Mouse (Mus musculus) stomach, embryonic 15.5 days (tissue): ENCODE measurements around the gene Hmx1. TPM values are rescaled to one million over a fixed set of nuclear protein-coding genes. Genes with fewer than 3 reads are reported as not detected.

Experiments used
- ATAC-seq: fragments of 200-750 bp; cut with Nextera tagmentation; 2 replicates; pipeline ENCODE4 v1.8.0; 2017; ENCODE audit warnings: low read depth, moderate number of reproducible peaks, moderate TSS enrichment; ENCODE audit not compliant: insufficient read depth, low FRiP score
- H3K27ac ChIP-seq: fragments of 300-500 bp; sonication (generic); 2 replicates; pipeline ENCODE4 v1.5.1; 2015; ENCODE audit warnings: mild to moderate bottlenecking, inconsistent platforms
- H3K27me3 ChIP-seq: fragments of 300-500 bp; sonication (generic); replicated peaks from 2 replicates; pipeline ENCODE4 v1.6.1; 2015; ENCODE audit warnings: inconsistent platforms
- H3K36me3 ChIP-seq: fragments of 300-500 bp; sonication (generic); 2 replicates; pipeline ENCODE4 v1.6.1; 2015; ENCODE audit warnings: inconsistent platforms
- H3K4me1 ChIP-seq: fragments of 300-500 bp; sonication (generic); 2 replicates; pipeline ENCODE4 v1.6.1; 2015; ENCODE audit warnings: inconsistent platforms
- H3K4me2 ChIP-seq: fragments of 300-500 bp; sonication (generic); 2 replicates; pipeline ENCODE4 v1.6.1; 2015; ENCODE audit warnings: mild to moderate bottlenecking, inconsistent platforms
- H3K4me3 ChIP-seq: fragments of 300-500 bp; sonication (generic); replicated peaks from 2 replicates; pipeline ENCODE4 v1.5.1; 2015; ENCODE audit warnings: inconsistent platforms
- H3K9ac ChIP-seq: fragments of 300-500 bp; sonication (generic); 2 replicates; pipeline ENCODE4 v1.6.1; 2015; ENCODE audit warnings: inconsistent platforms
- H3K9me3 ChIP-seq: fragments of 300-500 bp; sonication (generic); 2 replicates; pipeline ENCODE4 v1.6.1; 2016; ENCODE audit warnings: inconsistent platforms
- WGBS: fragments of 180-500 bp; shearing (Covaris S2); methylation state at CpG from one replicate; pipeline ENCODE4 v1.1.7; 2015; 5-methylcytosine and 5-hydroxymethylcytosine counted together
- polyA plus RNA-seq: library from polyadenylated mRNA; unstranded; fragments of >200 nt; fragmentation: Nextera tagmentation; extraction: Ambion mirVana; gene quantifications from 2 replicates; pipeline ENCODE4 v1.2.1, GENCODE M21; 2015

The Hmx1 gene
- polyA plus RNA-seq, 1 experiment from 2014 or later = 0.36 TPM

DNA sequence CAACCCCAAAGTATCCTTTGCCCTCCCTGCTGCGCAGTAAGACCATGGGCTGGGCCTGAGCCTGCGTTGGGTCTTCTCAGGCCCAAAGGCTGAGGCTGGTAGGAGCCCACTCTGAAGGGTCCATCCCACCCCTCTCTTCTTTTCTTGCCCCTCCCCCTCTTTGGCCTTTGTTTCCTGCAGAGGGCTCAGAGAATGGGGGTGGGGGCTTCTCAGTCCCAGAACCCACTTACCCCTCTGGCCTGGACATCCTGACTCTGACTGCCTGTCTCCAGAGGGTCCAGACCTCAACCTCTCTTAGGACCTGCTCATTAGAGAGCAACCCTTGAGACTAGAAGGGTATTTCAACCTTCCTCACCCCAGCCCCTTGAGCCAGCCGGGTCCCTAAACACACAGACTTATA, 1.0 kb downstream of the Hmx1 start:
- H3K36me3 ChIP-seq = no peaks in the 10 kb centered on the region
- no peak overlapping the region for H3K4me3 ChIP-seq
- no peaks in the 10 kb centered on the region for H3K9me3 ChIP-seq
- ATAC-seq = no peak
- H3K27ac ChIP-seq = no peak overlapping the region
- WGBS = 20% methylated on average over 3 of the region's 3 CpGs
- peaks cover 100% of the 10 kb centered on the region for H3K27me3 ChIP-seq
- no peak overlapping the region for H3K4me2 ChIP-seq
- H3K9ac ChIP-seq = no peak overlapping the region
- H3K4me1 ChIP-seq = peaks cover 23% of the 10 kb centered on the region

DNA sequence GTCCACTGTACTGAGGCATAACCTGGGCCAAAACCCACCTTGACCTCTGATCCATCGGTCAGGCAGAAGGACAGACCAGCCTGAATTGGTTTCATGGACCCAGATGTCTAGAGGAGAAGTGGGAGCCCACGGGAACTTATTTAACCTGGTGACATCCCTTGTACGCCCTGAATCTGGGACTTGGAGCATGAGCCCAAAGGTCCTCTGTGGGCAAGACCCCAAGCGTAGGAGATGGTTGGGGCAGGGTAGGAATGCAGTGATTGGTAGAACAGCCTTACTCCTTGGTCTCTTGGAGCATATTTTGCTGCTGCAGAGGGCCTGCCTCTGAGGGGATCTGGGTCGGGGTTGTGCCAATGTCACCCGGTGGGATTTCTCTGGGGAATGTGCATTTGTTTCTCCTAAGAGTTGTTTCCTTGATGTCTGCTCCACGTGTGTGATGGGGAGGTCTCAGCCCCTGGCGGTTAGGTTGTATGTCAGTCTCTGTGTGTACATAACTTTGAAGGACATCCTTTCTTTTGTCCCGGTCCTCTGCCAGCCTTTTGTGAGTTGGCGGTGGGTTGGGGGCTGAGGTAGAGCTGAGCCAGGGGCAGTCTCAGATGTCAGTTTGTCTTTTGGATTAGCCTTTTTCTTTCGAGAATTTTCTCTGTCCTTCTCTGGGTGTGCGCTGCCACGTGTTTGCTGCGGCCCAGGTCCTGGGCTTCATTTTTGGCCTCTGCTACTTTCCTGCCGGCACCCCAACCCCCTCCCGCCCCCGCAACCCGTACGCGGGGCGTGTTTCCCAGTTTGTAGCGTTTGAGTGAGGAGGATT, 2.1 kb downstream of the Hmx1 start:
- 3% methylated on average over 22 of the region's 22 CpGs for WGBS
- Histone ChIP-seq H3K9ac (no peak overlapping the region), H3K4me1 (peaks cover 23% of the 10 kb centered on the region), H3K27me3 (peaks cover 100% of the 10 kb centered on the region), H3K4me3 (peak overlapping the region; percentile 32), H3K36me3 (no peaks in the 10 kb centered on the region), H3K9me3 (no peaks in the 10 kb centered on the region), H3K4me2 (peak overlapping the region; percentile 62), H3K27ac (no peak overlapping the region)
- ATAC-seq = no peak

DNA sequence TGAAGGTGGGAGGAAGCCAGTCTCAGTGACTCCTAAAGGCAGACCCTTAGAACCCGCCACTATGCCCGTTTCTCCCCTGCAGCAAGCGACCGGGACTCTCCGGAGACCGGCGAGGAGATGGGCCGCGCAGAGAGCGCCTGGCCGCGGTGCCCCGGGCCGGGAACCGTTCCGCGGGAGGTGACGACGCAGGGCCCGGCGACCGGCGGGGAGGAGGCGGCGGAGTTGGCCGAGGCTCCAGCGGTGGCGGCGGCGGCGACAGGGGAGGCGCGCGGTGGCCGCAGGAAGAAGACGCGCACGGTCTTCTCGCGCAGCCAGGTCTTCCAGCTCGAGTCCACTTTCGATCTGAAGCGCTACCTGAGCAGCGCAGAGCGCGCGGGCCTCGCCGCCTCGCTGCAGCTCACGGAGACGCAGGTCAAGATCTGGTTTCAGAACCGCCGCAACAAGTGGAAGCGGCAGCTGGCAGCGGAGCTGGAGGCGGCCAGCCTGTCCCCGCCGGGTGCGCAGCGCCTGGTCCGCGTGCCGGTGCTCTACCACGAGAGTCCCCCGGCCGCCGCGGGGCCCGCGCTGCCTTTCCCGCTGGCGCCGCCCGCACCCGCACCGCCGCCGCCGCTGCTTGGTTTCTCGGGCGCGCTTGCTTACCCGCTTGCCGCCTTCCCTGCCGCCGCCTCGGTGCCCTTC, 2.9 kb downstream of the Hmx1 start:
- H3K4me2 ChIP-seq = peak overlapping the region; percentile 62
- no peak for ATAC-seq
- H3K9ac ChIP-seq = no peak overlapping the region
- no peak overlapping the region for H3K27ac ChIP-seq
- no peaks in the 10 kb centered on the region for H3K9me3 ChIP-seq
- 1% methylated on average over 86 of the region's 88 CpGs for WGBS
- peaks cover 23% of the 10 kb centered on the region for H3K4me1 ChIP-seq
- H3K4me3 ChIP-seq = peak overlapping the region; percentile 32
- H3K36me3 ChIP-seq = no peaks in the 10 kb centered on the region
- peaks cover 96% of the 10 kb centered on the region for H3K27me3 ChIP-seq

DNA sequence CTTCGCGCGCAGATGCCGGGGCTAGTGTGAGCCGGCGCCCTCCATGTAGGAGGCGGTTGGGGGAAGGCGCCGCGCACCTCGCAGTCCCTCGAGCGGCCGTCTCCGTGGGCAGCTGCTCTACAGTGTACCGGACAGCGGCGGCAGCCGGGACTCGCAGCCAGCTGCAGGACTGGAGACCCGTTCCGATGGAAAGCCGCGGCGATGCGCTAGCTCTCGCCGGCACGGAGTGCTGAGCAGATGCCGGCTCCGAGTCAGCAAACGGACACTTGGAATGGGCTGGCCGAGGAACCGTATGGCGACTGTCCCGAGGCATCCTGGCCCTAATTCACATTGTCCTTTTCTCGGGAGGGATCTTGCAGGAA, 3.4 kb downstream of the Hmx1 start:
- peak overlapping the region; percentile 32 for H3K4me3 ChIP-seq
- no peaks in the 10 kb centered on the region for H3K9me3 ChIP-seq
- peak overlapping the region; percentile 62 for H3K4me2 ChIP-seq
- no peak for ATAC-seq
- H3K27me3 ChIP-seq = peaks cover 96% of the 10 kb centered on the region
- under 1% methylated on average over 36 of the region's 37 CpGs for WGBS
- H3K9ac ChIP-seq = no peak overlapping the region
- H3K4me1 ChIP-seq = peaks cover 24% of the 10 kb centered on the region
- H3K36me3 ChIP-seq = no peaks in the 10 kb centered on the region
- no peak overlapping the region for H3K27ac ChIP-seq

DNA sequence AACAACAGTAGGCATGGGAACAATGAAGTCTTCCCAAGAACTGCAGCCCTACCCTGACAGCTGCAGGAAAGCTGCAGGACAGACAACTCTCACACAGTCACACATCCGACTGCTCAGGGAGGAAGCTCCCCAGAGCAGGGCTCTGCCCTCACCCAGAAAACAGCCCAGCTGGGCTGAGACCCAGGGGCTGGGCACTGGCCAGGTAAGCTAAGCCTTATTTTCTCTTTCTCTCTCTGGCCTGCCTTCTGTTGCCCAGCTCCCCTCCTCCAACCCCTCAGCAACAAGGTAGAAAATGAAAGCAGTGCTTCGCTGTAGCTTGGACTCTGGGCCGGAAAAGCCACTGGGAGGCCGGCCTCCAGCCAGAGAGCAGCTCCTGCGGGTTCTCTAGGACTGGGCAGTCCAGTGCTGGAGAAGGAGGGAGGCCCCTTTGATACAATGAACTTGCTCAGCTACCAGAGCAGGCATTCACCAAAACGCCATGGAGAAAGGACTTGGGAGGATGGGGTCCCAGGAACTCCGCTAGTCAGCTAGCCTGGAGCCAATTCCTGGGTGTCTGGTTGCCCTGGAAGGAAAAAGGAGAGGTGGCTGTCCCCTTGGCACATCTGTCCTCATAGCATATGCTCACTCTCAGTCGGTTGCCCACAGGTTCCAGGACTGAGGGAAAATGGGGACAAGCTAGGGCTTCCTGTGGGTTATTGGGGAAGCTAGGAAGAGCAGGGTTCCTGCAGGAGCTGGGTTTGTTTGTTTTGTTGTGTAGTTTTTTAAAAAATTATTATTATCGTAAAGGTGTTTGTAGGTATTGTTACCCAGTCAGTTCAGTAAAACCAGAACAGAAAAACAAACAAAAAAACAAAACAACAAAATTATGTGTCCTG, 6.9 kb downstream of the Hmx1 start:
- no peak overlapping the region for H3K9ac ChIP-seq
- ATAC-seq = no peak
- peaks cover 94% of the 10 kb centered on the region for H3K27me3 ChIP-seq
- 5% methylated on average over 9 of the region's 9 CpGs for WGBS
- no peaks in the 10 kb centered on the region for H3K36me3 ChIP-seq
- no peak overlapping the region; the same call in 1 of the 2 replicates for H3K4me3 ChIP-seq
- H3K4me2 ChIP-seq = no peak overlapping the region
- H3K4me1 ChIP-seq = peaks cover 20% of the 10 kb centered on the region; the same call in 1 of the 2 replicates
- no peak overlapping the region for H3K27ac ChIP-seq
- no peaks in the 10 kb centered on the region for H3K9me3 ChIP-seq

DNA sequence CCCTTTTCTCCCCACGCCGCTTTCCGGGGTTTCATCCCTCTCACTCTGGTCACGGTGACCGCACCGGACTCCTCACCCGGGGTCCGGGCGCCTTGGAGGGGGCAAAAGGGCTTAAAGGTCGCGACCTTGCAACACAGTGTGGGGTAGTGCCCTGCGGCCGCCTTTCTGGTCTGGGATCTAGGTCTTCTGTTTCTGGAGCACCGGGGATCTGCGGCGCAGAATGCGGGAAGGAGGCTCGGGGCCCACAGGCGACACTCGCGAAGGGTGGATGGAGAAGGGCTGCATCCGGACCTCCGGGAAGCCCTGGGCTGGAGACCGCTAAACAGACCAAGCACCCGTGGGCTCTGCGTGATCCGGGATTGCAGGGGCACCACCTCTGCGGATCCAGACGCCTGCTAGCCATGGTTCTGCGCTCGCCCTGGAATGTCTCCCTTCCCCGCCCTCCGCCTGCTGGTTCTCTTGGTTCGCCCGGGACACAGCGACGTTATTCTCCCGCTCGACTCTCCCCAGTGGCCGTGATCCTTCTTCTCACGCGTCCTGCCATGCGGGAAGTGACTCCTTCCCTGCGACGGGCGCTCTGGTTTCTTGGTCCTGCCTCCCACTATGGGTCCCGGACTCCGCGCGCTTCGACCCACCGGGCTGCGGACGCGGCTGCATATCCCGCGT, 8.2 kb downstream of the Hmx1 start:
- no peak for ATAC-seq
- Histone ChIP-seq H3K27ac (no peak overlapping the region), H3K36me3 (no peaks in the 10 kb centered on the region), H3K4me1 (peaks cover 14% of the 10 kb centered on the region; the same call in 1 of the 2 replicates), H3K9me3 (no peaks in the 10 kb centered on the region), H3K4me2 (peak overlapping the region; percentile 12; the same call in 1 of the 2 replicates), H3K27me3 (peaks cover 94% of the 10 kb centered on the region), H3K4me3 (no peak overlapping the region), H3K9ac (no peak overlapping the region)
- WGBS = 1% methylated on average over 56 of the region's 57 CpGs

DNA sequence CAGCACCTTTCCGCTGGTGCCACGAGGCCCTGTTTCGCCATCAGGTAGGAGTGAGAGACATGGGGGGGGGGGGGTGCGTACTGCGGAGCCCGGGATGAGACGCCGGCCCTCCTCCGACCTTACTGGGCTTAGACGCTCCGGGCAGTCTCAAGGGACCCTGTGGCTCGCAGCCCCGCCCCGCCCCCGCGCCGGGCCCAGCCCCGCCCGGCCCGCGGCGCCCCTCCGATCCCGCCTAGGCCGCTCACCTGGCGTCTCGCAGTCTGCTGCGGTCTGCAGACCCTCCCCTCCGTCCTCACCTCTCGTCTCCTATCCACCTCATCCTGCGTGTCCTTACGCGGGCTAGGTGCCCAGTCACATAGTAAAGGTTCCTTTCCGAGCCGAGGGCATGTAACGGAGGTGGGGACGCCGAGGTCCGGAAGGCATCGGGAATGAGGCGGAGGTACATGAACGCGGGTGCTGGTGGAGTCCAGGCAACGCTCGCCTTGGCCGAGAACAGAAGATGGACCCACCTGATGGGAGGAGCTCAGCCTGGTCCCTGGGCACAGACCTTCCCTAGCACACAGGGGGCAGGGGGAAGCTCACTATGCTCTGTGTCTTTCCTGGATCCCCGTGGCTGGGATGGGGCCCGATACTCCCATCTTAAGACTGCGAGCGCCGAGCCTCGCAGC, 8.9 kb downstream of the Hmx1 start:
- Histone ChIP-seq H3K4me3 (0 out of 2 replicates have a peak overlapping the region, but pooled peaks have one; percentile 6), H3K4me2 (peak overlapping the region; percentile 12; the same call in 1 of the 2 replicates), H3K36me3 (no peaks in the 10 kb centered on the region), H3K27me3 (peaks cover 94% of the 10 kb centered on the region), H3K9me3 (no peaks in the 10 kb centered on the region), H3K4me1 (peaks cover 9% of the 10 kb centered on the region; the same call in 1 of the 2 replicates), H3K9ac (no peak overlapping the region), H3K27ac (no peak overlapping the region)
- no peak for ATAC-seq
- under 1% methylated on average over 48 of the region's 52 CpGs for WGBS

DNA sequence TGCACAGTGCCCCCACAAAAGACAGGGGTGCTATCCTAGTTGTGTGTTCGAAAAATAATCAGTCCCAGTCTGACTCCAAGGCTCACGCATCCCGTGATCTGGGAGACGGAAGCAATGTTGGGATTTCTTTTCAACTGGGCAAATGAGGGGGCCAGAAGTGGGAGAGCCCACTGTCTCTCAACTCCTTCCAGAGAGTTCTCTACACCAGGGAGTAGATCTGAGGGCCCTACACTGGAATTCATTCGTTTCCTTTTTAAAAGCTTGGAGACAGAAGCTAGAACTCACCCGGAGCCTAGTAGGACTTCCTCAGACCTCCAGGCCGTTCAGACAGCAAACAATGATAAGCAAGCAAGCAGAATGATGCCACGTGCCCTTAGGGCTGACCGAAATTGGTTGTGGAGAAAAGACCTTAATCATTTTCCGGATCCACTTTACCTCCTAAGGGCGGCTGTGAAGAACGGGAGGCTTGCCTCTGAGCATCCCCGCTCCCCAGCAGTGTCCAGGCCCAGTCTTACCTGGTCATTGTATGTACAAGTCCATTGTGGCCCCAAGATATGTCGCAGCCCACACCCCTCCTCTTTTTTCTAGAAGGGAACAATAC, 9.5 kb downstream of the Hmx1 start:
- peaks cover 94% of the 10 kb centered on the region for H3K27me3 ChIP-seq
- WGBS = 2% methylated on average over 14 of the region's 14 CpGs

DNA sequence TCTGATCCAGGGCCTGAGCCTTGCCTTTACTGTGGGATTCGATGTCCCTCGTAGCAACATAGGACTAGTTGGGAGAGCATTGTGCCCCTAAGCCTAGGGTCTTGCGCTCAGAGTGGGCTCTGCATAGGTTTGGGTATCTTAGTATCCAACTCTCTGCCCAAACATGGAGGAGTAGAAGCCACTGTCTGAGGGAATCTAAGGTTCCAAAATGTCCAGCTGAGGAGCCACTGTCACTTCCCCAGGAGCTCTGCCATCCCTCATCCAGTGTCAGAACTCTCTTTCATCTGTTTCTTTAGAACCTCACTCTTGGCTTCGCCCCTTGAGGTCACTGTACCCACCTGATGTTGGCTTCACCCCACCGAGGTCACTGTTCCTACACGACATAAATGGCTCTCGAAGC, 10.2 kb downstream of the Hmx1 start:
- no peak overlapping the region for H3K27ac ChIP-seq
- no peak overlapping the region for H3K4me3 ChIP-seq
- WGBS = 4% methylated on average over 7 of the region's 7 CpGs
- H3K4me2 ChIP-seq = no peak overlapping the region
- H3K27me3 ChIP-seq = peaks cover 94% of the 10 kb centered on the region
- no peaks in the 10 kb centered on the region for H3K9me3 ChIP-seq
- no peaks in the 10 kb centered on the region for H3K36me3 ChIP-seq
- no peak overlapping the region for H3K9ac ChIP-seq
- ATAC-seq = no peak
- peaks cover 9% of the 10 kb centered on the region; the same call in 1 of the 2 replicates for H3K4me1 ChIP-seq

More for the DNA sequence above, 9.5 kb downstream of the Hmx1 start:
- H3K4me3 ChIP-seq = no peak overlapping the region
- H3K27ac ChIP-seq = no peak overlapping the region
- ATAC-seq = no peak
- H3K4me2 ChIP-seq = no peak overlapping the region
- H3K9me3 ChIP-seq = no peaks in the 10 kb centered on the region
- H3K36me3 ChIP-seq = no peaks in the 10 kb centered on the region
- no peak overlapping the region for H3K9ac ChIP-seq
- H3K4me1 ChIP-seq = peaks cover 9% of the 10 kb centered on the region; the same call in 1 of the 2 replicates

DNA sequence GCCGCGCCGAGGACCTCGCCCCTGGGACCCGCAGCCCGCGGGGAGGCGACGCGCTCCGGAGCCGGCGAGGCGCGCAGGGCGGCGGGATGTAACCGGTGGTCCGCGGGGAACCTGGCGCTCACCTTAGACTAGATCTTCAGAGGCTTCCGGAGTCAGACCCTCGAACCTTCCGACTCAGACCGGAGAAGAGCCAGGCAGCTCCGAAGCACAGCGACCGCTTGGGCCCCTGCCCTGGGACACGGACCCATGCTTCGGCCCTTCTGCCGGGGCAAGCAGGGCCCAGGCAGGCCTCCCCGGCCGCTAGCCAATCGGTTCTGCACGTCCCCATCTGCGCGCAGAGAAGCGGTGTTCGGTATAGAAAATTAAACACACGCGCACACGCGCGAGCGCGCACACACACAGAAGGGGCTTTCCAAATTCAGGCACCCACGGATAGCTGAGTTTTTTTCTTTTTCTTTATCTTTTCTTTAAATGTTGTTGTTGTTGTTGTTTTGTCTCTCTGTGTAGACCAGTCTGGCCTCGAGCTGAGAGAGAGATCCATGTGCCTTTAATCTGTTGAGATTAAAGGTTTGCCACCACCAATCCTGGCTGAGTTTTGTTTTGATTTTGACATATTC, 10.9 kb downstream of the Hmx1 start:
- ATAC-seq = no peak
- no peaks in the 10 kb centered on the region for H3K9me3 ChIP-seq
- peaks cover 9% of the 10 kb centered on the region; the same call in 1 of the 2 replicates for H3K4me1 ChIP-seq
- no peak overlapping the region for H3K4me2 ChIP-seq
- 1% methylated on average over 48 of the region's 48 CpGs for WGBS
- no peak overlapping the region for H3K4me3 ChIP-seq
- H3K9ac ChIP-seq = no peak overlapping the region
- H3K27me3 ChIP-seq = peaks cover 94% of the 10 kb centered on the region
- H3K36me3 ChIP-seq = no peaks in the 10 kb centered on the region
- H3K27ac ChIP-seq = no peak overlapping the region
